Comparison of ENCODE assay signal across 8 mouse cellular contexts in the genomic region with DNA sequence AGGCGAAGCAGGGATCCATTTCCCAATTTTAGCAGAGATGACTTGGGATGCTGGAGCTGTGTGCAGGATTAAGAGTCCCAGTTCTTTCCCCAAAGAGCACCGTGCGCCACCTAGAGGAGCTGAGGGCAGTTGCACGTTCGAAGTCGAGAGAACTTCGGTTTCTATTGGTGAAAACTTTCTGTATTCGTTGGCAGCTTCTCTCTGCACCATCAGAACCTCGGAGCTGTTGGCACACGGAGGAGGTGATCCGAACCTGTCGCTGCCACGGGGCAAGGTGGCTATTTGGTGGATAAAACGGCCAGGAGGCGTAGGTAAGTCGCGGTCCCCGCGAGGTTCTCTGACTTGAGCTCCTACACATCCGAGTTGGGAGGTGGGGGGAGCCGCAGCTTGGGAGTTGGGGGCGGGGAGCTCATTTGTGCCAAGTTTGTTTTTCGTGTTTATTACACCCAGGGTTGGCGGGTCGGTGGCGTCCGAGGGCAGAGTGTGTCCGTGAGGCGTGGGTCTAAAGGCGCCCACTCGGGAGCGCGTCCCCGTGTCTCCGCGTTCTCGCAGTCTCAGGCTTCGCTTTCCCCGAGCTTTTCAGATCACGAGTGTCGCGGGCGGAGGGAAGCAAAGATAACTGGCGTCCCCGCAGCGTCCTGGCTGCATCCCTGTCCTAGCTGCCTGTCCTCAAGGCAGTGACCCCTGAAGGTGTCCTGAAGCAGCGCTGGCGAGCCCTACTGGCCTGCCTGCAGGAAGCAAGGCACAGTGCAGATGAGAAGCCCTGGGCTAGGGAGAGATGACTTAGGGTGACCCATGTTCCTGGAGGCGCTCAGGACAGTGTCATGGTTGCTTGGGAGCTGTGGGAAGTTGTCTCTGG. TPM values are rescaled to one million over a fixed set of nuclear protein-coding genes. Genes with fewer than 3 reads are reported as not detected.
DNase-seq lines count a peak whose midpoint lies in the region; ATAC-seq and TF ChIP-seq lines count a peak whose summit lies in the region.

A gene (plus strand): TSS at position 172 of the 859 bp plus-strand sequence.

- H3K4me2 ChIP-seq in heart, embryonic 11.5 days = peak within 1 kb of the TSS; percentile 97
- H3K4me2 ChIP-seq in kidney, embryonic 15.5 days = peak within 1 kb of the TSS; percentile 96
- peak within 1 kb of the TSS; percentile 81 for H3K4me2 ChIP-seq in liver, embryonic 11.5 days

- no peaks in the 10 kb centered on the region for H3K79me3 ChIP-seq in C2C12 (ENCODE audit: low read depth)

- no peaks in the 10 kb centered on the region for H3K27me3 ChIP-seq in C2C12 (ENCODE audit: control insufficient read depth, insufficient read depth, insufficient read length)
- H3K27me3 ChIP-seq in heart, embryonic 11.5 days (ENCODE audit: control insufficient read depth, insufficient read depth, low read length) = no peaks in the 10 kb centered on the region
- no peaks in the 10 kb centered on the region; the same call in 1 of the 2 replicates for H3K27me3 ChIP-seq in kidney, embryonic 15.5 days
- no peaks in the 10 kb centered on the region for H3K27me3 ChIP-seq in liver, embryonic 11.5 days (replicated peaks; ENCODE audit: control insufficient read depth, insufficient read depth, low read length)
- no peaks in the 10 kb centered on the region for H3K27me3 ChIP-seq in splenic B cell, adult 2 months (ENCODE audit: control insufficient read depth, insufficient read depth, low read length, poor library complexity, severe bottlenecking)

- H3K4me3 ChIP-seq in C2C12 (ENCODE audit: insufficient read depth, poor library complexity, severe bottlenecking) = peak within 1 kb of the TSS; percentile 38
- H3K4me3 ChIP-seq in embryonic fibroblast, embryonic 13.5 days (ENCODE audit: insufficient read depth, low read length) = peak within 1 kb of the TSS; percentile 60
- H3K4me3 ChIP-seq in heart, embryonic 11.5 days (ENCODE audit: low read depth, low read length) = peak within 1 kb of the TSS; percentile 64
- H3K4me3 ChIP-seq in kidney, embryonic 15.5 days (replicated peaks) = peak within 1 kb of the TSS; percentile 58
- peak within 1 kb of the TSS; percentile 63 for H3K4me3 ChIP-seq in liver, embryonic 11.5 days (ENCODE audit: low read depth, low read length)

- WGBS in heart, embryonic 11.5 days (ENCODE audit: insufficient replicate concordance) = 3% methylated on average over 49 of the region's 49 CpGs
- WGBS in kidney, embryonic 15.5 days = 1% methylated on average over 49 of the region's 49 CpGs
- 1% methylated on average over 49 of the region's 49 CpGs for WGBS in liver, embryonic 11.5 days

- peak within 1 kb of the TSS; percentile 49 for H3ac ChIP-seq in C2C12 (ENCODE audit: control insufficient read depth, insufficient read length, low read depth)

- no peak within 1 kb of the TSS for H3K27ac ChIP-seq in embryonic fibroblast, embryonic 13.5 days (ENCODE audit: insufficient read depth, low read length)
- H3K27ac ChIP-seq in heart, embryonic 11.5 days (ENCODE audit: low read depth, low read length) = no peak within 1 kb of the TSS
- no peak within 1 kb of the TSS for H3K27ac ChIP-seq in kidney, embryonic 15.5 days
- no peak within 1 kb of the TSS for H3K27ac ChIP-seq in liver, embryonic 11.5 days (ENCODE audit: low read depth, low read length)

- H3K79me2 ChIP-seq in C2C12 (ENCODE audit: control insufficient read depth, insufficient read depth) = no peaks in the 10 kb centered on the region

- peak; percentile 88 for DNase-seq in brain, adult 2 months (ENCODE audit: low read depth, low spot score)
- peak; percentile 67 for DNase-seq in liver, embryonic 11.5 days (ENCODE audit: low spot score)
- peak; percentile 87 for DNase-seq in naive thymus-derived CD4-positive, alpha-beta T cell, adult 2 months (ENCODE audit: low read depth)
- DNase-seq in splenic B cell, adult 2 months (ENCODE audit: low read depth, low spot score) = peak; percentile 83

- peak; percentile 68; the same call in 1 of the 2 replicates for ATAC-seq in heart, embryonic 11.5 days (replicated peaks; ENCODE audit: insufficient number of reproducible peaks, low FRiP score, low TSS enrichment)
- ATAC-seq in kidney, embryonic 15.5 days (replicated peaks; ENCODE audit: low FRiP score) = peak; percentile 74
- peak; percentile 59 for ATAC-seq in liver, embryonic 11.5 days (replicated peaks; ENCODE audit: low FRiP score)

- H3K9me3 ChIP-seq in heart, embryonic 11.5 days (replicated peaks; ENCODE audit: control insufficient read depth, low read length) = no peaks in the 10 kb centered on the region
- no peaks in the 10 kb centered on the region for H3K9me3 ChIP-seq in kidney, embryonic 15.5 days (replicated peaks)
- no peaks in the 10 kb centered on the region for H3K9me3 ChIP-seq in liver, embryonic 11.5 days (ENCODE audit: control insufficient read depth, low read length)

- H3K36me3 ChIP-seq in C2C12 (ENCODE audit: control insufficient read depth, insufficient read depth) = no peaks in the 10 kb centered on the region
- H3K36me3 ChIP-seq in heart, embryonic 11.5 days (ENCODE audit: control insufficient read depth, insufficient read depth, low read length) = no peaks in the 10 kb centered on the region
- H3K36me3 ChIP-seq in kidney, embryonic 15.5 days = no peaks in the 10 kb centered on the region
- H3K36me3 ChIP-seq in liver, embryonic 11.5 days (ENCODE audit: control insufficient read depth, insufficient read depth, low read length) = no peaks in the 10 kb centered on the region
- H3K36me3 ChIP-seq in splenic B cell, adult 2 months (ENCODE audit: control insufficient read depth, insufficient read depth, low read length, poor library complexity, severe bottlenecking) = no peaks in the 10 kb centered on the region

- peak; percentile 61 for TF ChIP-seq CTCF in C2C12 (IDR thresholded peaks at IDR 0.05; ENCODE audit: control insufficient read depth, insufficient read depth, insufficient read length)
- TF ChIP-seq CTCF in embryonic fibroblast, embryonic 13.5 days (IDR thresholded peaks at IDR 0.05; ENCODE audit: borderline replicate concordance, insufficient read depth, low read length) = peak; percentile 83

- no peaks in the 10 kb centered on the region for H3K4me1 ChIP-seq in embryonic fibroblast, embryonic 13.5 days (ENCODE audit: control insufficient read depth, insufficient read depth, low read length)
- peaks cover 21% of the 10 kb centered on the region; the same call in 1 of the 2 replicates for H3K4me1 ChIP-seq in heart, embryonic 11.5 days (ENCODE audit: control insufficient read depth, insufficient read depth, low read length)
- peaks cover 8% of the 10 kb centered on the region for H3K4me1 ChIP-seq in kidney, embryonic 15.5 days
- peaks cover 3% of the 10 kb centered on the region; the same call in 1 of the 2 replicates for H3K4me1 ChIP-seq in liver, embryonic 11.5 days (replicated peaks; ENCODE audit: control insufficient read depth, insufficient read depth, low read length)

- peak within 1 kb of the TSS; percentile 69 for H3K9ac ChIP-seq in heart, embryonic 11.5 days (ENCODE audit: low read depth, low read length)
- peak within 1 kb of the TSS; percentile 54 for H3K9ac ChIP-seq in kidney, embryonic 15.5 days
- peak within 1 kb of the TSS; percentile 44 for H3K9ac ChIP-seq in liver, embryonic 11.5 days (ENCODE audit: low read depth, low read length)

- peak; percentile 29; the same call in 1 of the 2 replicates for TF ChIP-seq POLR2A in embryonic fibroblast, embryonic 13.5 days (IDR thresholded peaks at IDR 0.05; ENCODE audit: low read depth, low read length)

TF ChIP-seq in C2C12, 6 proteins besides CTCF, POLR2A, EP300 and RAD21:
- TF ChIP-seq FOSL1 (IDR thresholded peaks at IDR 0.05; ENCODE audit: insufficient read depth, low read length, poor library complexity, severe bottlenecking) (no peak), MAX (IDR thresholded peaks at IDR 0.05) (no peak), USF1 (IDR thresholded peaks at IDR 0.05; ENCODE audit: low read depth) (no peak), CEBPB (IDR thresholded peaks at IDR 0.05; ENCODE audit: low read depth) (no peak), MYOD1 (IDR thresholded peaks at IDR 0.05; ENCODE audit: control insufficient read depth, insufficient read length, low read depth) (no peak), MYOG (IDR thresholded peaks at IDR 0.05; ENCODE audit: control insufficient read depth, extremely low read depth, insufficient read length) (no peak)

RNA-seq across cellular contexts. Expression of the gene that starts here (rescaled TPM):
- polyA plus RNA-seq in C2C12 (2012; fragmentation: generic; extraction: Trizol) = 0.40 TPM
- polyA plus RNA-seq in embryonic fibroblast, embryonic 13.5 days (2011; ENCODE audit: insufficient read length, low read depth, missing spikeins) = 0.54 and 0.58 TPM in 2 replicates
- 1.1 and 1.2 TPM in 2 replicates for polyA plus RNA-seq in heart, embryonic 11.5 days (2014; fragmentation: Nextera tagmentation; extraction: Ambion mirVana)
- 0.39 and 0.73 TPM in 2 replicates for polyA plus RNA-seq in kidney, embryonic 15.5 days (2015; fragmentation: Nextera tagmentation; extraction: Ambion mirVana)
- 0.26 TPM in 1 of 2 replicates, not detected in the other for polyA plus RNA-seq in liver, embryonic 11.5 days (2014; fragmentation: Nextera tagmentation; extraction: Ambion mirVana)

Comparison
In these comparisons a context has a peak if more than half of its experiments do, and no peak if none do; other contexts are left out.
1. Peak in ATAC-seq, H3K4me3 ChIP-seq, H3K9ac ChIP-seq and H3K4me2 ChIP-seq in kidney, embryonic 15.5 days; RNA of the gene not detected or under 1 TPM.
2. Peak in DNase-seq, ATAC-seq, H3K4me3 ChIP-seq, H3K9ac ChIP-seq and H3K4me2 ChIP-seq in liver, embryonic 11.5 days; RNA of the gene not detected or under 1 TPM.